Mouse (Mus musculus) CH12F3 (cell line): ENCODE results near the gene Cul9.
"Not testable (repeated sequence)": the region's sequence is repeated elsewhere in the genome, so short reads cannot be mapped to it uniquely, and the experiment has no call there.

Experiments used
- in situ Hi-C: fragments of 300-500 bp; cut with MboI; formaldehyde crosslinking; loops from 2 replicates; pipeline ENCODE4 v1.14.3; 2020; ENCODE audit warnings: low sequenced_read_pairs

Cul9 gene

GRCm38 (mm10) chr17:46545813-46546564, at the start of gene Cul9:
Cul9 (minus strand) TSS chr17:46546388.
- in situ Hi-C loops, result no loop called here

GRCm38 (mm10) chr17:46595336-46595735, 49.1 kb upstream of the Cul9 start:
- in situ Hi-C loops, result no loop called here

GRCm38 (mm10) chr17:46594606-46595005, 48.4 kb upstream of the Cul9 start:
- in situ Hi-C loops, result no loop called here

GRCm38 (mm10) chr17:46593124-46593523, 46.9 kb upstream of the Cul9 start:
- in situ Hi-C loops, result no loop called here

GRCm38 (mm10) chr17:46591406-46591805, 45.2 kb upstream of the Cul9 start:
- in situ Hi-C loops, result no loop called here

- in situ Hi-C loops, result no loop called here
These were observed 44.3 kb upstream of the Cul9 start for GRCm38 (mm10) chr17:46590439-46590838.

GRCm38 (mm10) chr17:46589635-46590314, 43.6 kb upstream of the Cul9 start:
- in situ Hi-C loops, result no loop called here

- in situ Hi-C loops, result no loop called here
These were observed 42.7 kb upstream of the Cul9 start for GRCm38 (mm10) chr17:46588913-46589312.

GRCm38 (mm10) chr17:46588173-46588572, 42.0 kb upstream of the Cul9 start:
- in situ Hi-C loops, result no loop called here

GRCm38 (mm10) chr17:46586327-46586726, 40.1 kb upstream of the Cul9 start:
- in situ Hi-C loops, result no loop called here

- in situ Hi-C loops, result no loop called here
These were observed 32.5 kb upstream of the Cul9 start for GRCm38 (mm10) chr17:46578650-46579049.

- in situ Hi-C loops, result no loop called here
These were observed 29.9 kb upstream of the Cul9 start for GRCm38 (mm10) chr17:46576070-46576469.

GRCm38 (mm10) chr17:46574535-46574934, 28.3 kb upstream of the Cul9 start:
- in situ Hi-C loops, result no loop called here

- in situ Hi-C loops, result no loop called here
These were observed 24.8 kb upstream of the Cul9 start for GRCm38 (mm10) chr17:46571005-46571404.

- in situ Hi-C loops, result no loop called here
These were observed 13.0 kb upstream of the Cul9 start for GRCm38 (mm10) chr17:46559146-46559545.

- in situ Hi-C loops, result no loop called here
These were observed 12.0 kb upstream of the Cul9 start for GRCm38 (mm10) chr17:46558151-46558550.

GRCm38 (mm10) chr17:46557321-46557720, 11.1 kb upstream of the Cul9 start:
- in situ Hi-C loops, result not testable (repeated sequence)

GRCm38 (mm10) chr17:46556584-46556945, 10.4 kb upstream of the Cul9 start:
- in situ Hi-C loops, result no loop called here

GRCm38 (mm10) chr17:46555673-46556583, 9.7 kb upstream of the Cul9 start, which contains the start of gene Srf:
Srf (minus strand) TSS chr17:46556175.
- in situ Hi-C loops, result no loop called here

GRCm38 (mm10) chr17:46554977-46555672, 8.9 kb upstream of the Cul9 start:
- in situ Hi-C loops, result no loop called here

- in situ Hi-C loops, result no loop called here
These were observed 8.4 kb upstream of the Cul9 start for GRCm38 (mm10) chr17:46554646-46554976.
